ENCODE assay signal across 10 mouse cellular contexts in genomic region chr11:32001181-32001910, GRCm38 (mm10). TPM values are rescaled to one million over a fixed set of nuclear protein-coding genes. Genes with fewer than 3 reads are reported as not detected.
DNase-seq lines count a peak whose midpoint lies in the region; ATAC-seq lines count a peak whose summit lies in the region.
"Had no signal": no experiment of that assay in that cellular context is flagged by ENCODE, and none has a peak within 500 bp of the region (broad histone marks: within the 10 kb centered on the region; RNA-seq: fewer than 3 reads in every experiment).

No protein-coding gene starts in this region.

- 3% methylated on average over 11 of the region's 11 CpGs for WGBS in hindbrain, embryonic 10.5 days
- 7% methylated on average over 11 of the region's 11 CpGs for WGBS in limb, embryonic 15.5 days

- H3K9ac ChIP-seq in limb, embryonic 15.5 days, result no peak overlapping the region

- ATAC-seq in limb, embryonic 15.5 days (ENCODE audit: insufficient number of reproducible peaks, low FRiP score, low TSS enrichment, low read depth), result no peak
- no peak for ATAC-seq in erythroblast, adult 5-6 weeks (replicated peaks; ENCODE audit: low FRiP score, poor library complexity, severe bottlenecking)

- peaks cover 4% of the 10 kb centered on the region; the same call in 1 of the 2 replicates for H3K9me3 ChIP-seq in hindbrain, embryonic 10.5 days
- H3K9me3 ChIP-seq in limb, embryonic 15.5 days, result no peaks in the 10 kb centered on the region
- H3K9me3 ChIP-seq: heart, embryonic 13.5 days had no signal

- H3K4me3 ChIP-seq in hindbrain, embryonic 10.5 days, result peak overlapping the region; percentile 53
- H3K4me3 ChIP-seq in limb, embryonic 15.5 days, result no peak overlapping the region; the same call in 1 of the 2 replicates
- H3K4me3 ChIP-seq: myocyte had no signal

- peak; percentile 40 for DNase-seq in right cerebral cortex, postnatal 4 days
- no peak for DNase-seq in right cerebral cortex, postnatal 14 days
- peak; percentile 41 for DNase-seq in hindbrain, embryonic 10.5 days (ENCODE audit: low spot score)
- peak; percentile 54 for DNase-seq in thymus, postnatal 4 days
- DNase-seq in right cerebral cortex, adult 2 months (ENCODE audit: low spot score in 2 of 2), result no peak
- no peak for DNase-seq in cerebellum, adult 9-11 months

- H3K4me1 ChIP-seq in hindbrain, embryonic 10.5 days (replicated peaks), result peaks cover 44% of the 10 kb centered on the region
- peaks cover 15% of the 10 kb centered on the region for H3K4me1 ChIP-seq in limb, embryonic 15.5 days

- peaks cover 29% of the 10 kb centered on the region for H3K36me3 ChIP-seq in hindbrain, embryonic 10.5 days
- no peaks in the 10 kb centered on the region for H3K36me3 ChIP-seq in limb, embryonic 15.5 days
- H3K36me3 ChIP-seq: heart, embryonic 13.5 days had no signal

- H3K27me3 ChIP-seq in hindbrain, embryonic 10.5 days (ENCODE audit: insufficient read depth, poor library complexity, severe bottlenecking), result no peaks in the 10 kb centered on the region
- peaks cover 7% of the 10 kb centered on the region; the same call in 1 of the 2 replicates for H3K27me3 ChIP-seq in limb, embryonic 15.5 days

- peak overlapping the region; percentile 29 for H3K4me2 ChIP-seq in limb, embryonic 15.5 days

- peak overlapping the region; percentile 87 for H3K27ac ChIP-seq in hindbrain, embryonic 10.5 days
- H3K27ac ChIP-seq in limb, embryonic 15.5 days, result no peak overlapping the region
- H3K27ac ChIP-seq: heart, embryonic 13.5 days had no signal

RNA-seq across cellular contexts. Expression of gene Nsg2, which starts 1.1 kb away (rescaled TPM):
- polyA plus RNA-seq in hindbrain, embryonic 10.5 days (2016; fragmentation: Nextera tagmentation; extraction: Ambion mirVana), result 26.5 and 76.8 TPM in 2 replicates
- 6.3 TPM in 2 replicates for polyA plus RNA-seq in limb, embryonic 15.5 days (2015; fragmentation: Nextera tagmentation; extraction: Ambion mirVana)
- total RNA-seq in erythroblast, adult 5-6 weeks (2015; ENCODE audit: low replicate concordance), result not detected in 2 replicates
- not detected in 2 replicates for total RNA-seq in erythroblast, adult 5-6 weeks (2017; ENCODE audit: low replicate concordance)

RNA-seq across cellular contexts. Expression of gene 4930524B15Rik, which starts 36.0 kb away (rescaled TPM):
- 0.10 and 0.20 TPM in 2 replicates for polyA plus RNA-seq in hindbrain, embryonic 10.5 days (2016; fragmentation: Nextera tagmentation; extraction: Ambion mirVana)
- 0.14 TPM in 1 of 2 replicates, not detected in the other for polyA plus RNA-seq in limb, embryonic 15.5 days (2015; fragmentation: Nextera tagmentation; extraction: Ambion mirVana)
- not detected in 2 replicates for total RNA-seq in erythroblast, adult 5-6 weeks (2015; ENCODE audit: low replicate concordance)
- not detected in 2 replicates for total RNA-seq in erythroblast, adult 5-6 weeks (2017; ENCODE audit: low replicate concordance)
- polyA plus RNA-seq: myocyte had no signal

Comparison
In these comparisons a context has a peak if more than half of its experiments do, and no peak if none do; other contexts are left out.
1. DNase-seq: peak in right cerebral cortex, postnatal 4 days (single experiment), hindbrain, embryonic 10.5 days (single experiment) and thymus, postnatal 4 days (single experiment); none in right cerebral cortex, postnatal 14 days (single experiment), right cerebral cortex, adult 2 months (0 of 2) and cerebellum, adult 9-11 months (single experiment).